Mouse (Mus musculus) mouse embryonic stem cell (cell line): ENCODE data around the gene Wnk1.

Experiments used
- in situ Hi-C, 2 experiments: fragments of 300-500 bp; cut with MboI; formaldehyde crosslinking; loops; 1 replicate in 1 of 2; 3 replicates in 1 of 2; pipeline ENCODE4 v1.14.3; 2019 to 2020; ENCODE audit warnings: low sequenced_read_pairs in 2 of 2, low pct_unique_long_range_greater_than_20kb in 1 of 2, mixed read lengths in 1 of 2; ENCODE audit not compliant: unreplicated experiment in 1 of 2

Wnk1 gene

GRCm38 (mm10) chr6:119924235-119925005 lies 114.1 kb downstream of the Wnk1 start:
- in situ Hi-C loops: loop anchor here (25.0 kb wide), 2 partner anchors 263 to 413 kb away; no protein-coding TSS in a partner anchor

- in situ Hi-C loops: loop anchor here in 1 of 2 experiments (25.0 kb wide), 1 partner anchor 265 kb away; no protein-coding TSS in a partner anchor
Measured at GRCm38 (mm10) chr6:119922544-119922943, 115.9 kb downstream of the Wnk1 start.

- in situ Hi-C loops: loop anchor here in 1 of 2 experiments (25.0 kb wide), 1 partner anchor 265 kb away; no protein-coding TSS in a partner anchor
Measured at GRCm38 (mm10) chr6:119922136-119922535, 116.3 kb downstream of the Wnk1 start.

- in situ Hi-C loops: loop anchor here in 1 of 2 experiments (25.0 kb wide), 1 partner anchor 269 kb away; no protein-coding TSS in a partner anchor
Measured at GRCm38 (mm10) chr6:119918561-119919181, 119.8 kb downstream of the Wnk1 start.

GRCm38 (mm10) chr6:119915710-119916109 lies 122.8 kb downstream of the Wnk1 start:
- in situ Hi-C loops: loop anchor here in 1 of 2 experiments (25.0 kb wide), 1 partner anchor 272 kb away; no protein-coding TSS in a partner anchor

GRCm38 (mm10) chr6:119912046-119912445 lies 126.4 kb downstream of the Wnk1 start:
- in situ Hi-C loops: loop anchor here in 1 of 2 experiments (25.0 kb wide), 1 partner anchor 275 kb away; no protein-coding TSS in a partner anchor

- in situ Hi-C loops: loop anchor here in 1 of 2 experiments (10.0 to 25.0 kb wide), 2 partner anchors 282 to 421 kb away; no protein-coding TSS in a partner anchor
Measured at GRCm38 (mm10) chr6:119905461-119905860, 133.0 kb downstream of the Wnk1 start.

- in situ Hi-C loops: loop anchor here in 1 of 2 experiments (10.0 to 25.0 kb wide), 2 partner anchors 284 to 418 kb away; no protein-coding TSS in a partner anchor
Measured at GRCm38 (mm10) chr6:119903081-119903789, 135.2 kb downstream of the Wnk1 start.

GRCm38 (mm10) chr6:119902204-119903080 lies 136.0 kb downstream of the Wnk1 start, which contains the start of gene Rad52:
Gene Rad52, plus strand, starts transcription at chr6:119902698.
- in situ Hi-C loops: loop anchor here in 1 of 2 experiments (10.0 to 25.0 kb wide), 2 partner anchors 285 to 418 kb away; no protein-coding TSS in a partner anchor

- in situ Hi-C loops: no loop called here
Measured at GRCm38 (mm10) chr6:119892711-119893110, 145.8 kb downstream of the Wnk1 start.

- in situ Hi-C loops: no loop called here
Measured at GRCm38 (mm10) chr6:119883151-119883550, 155.3 kb downstream of the Wnk1 start.
